Mouse (Mus musculus): ENCODE results near the gene B230307C23Rik. TPM values are rescaled to one million over a fixed set of nuclear protein-coding genes. Genes with fewer than 3 reads are reported as not detected.
"Not testable (repeated sequence)": the region's sequence is repeated elsewhere in the genome, so short reads cannot be mapped to it uniquely, and the experiment has no call there.

The B230307C23Rik gene
- total and polyA plus RNA-seq, 2 experiments from 2014 or later: 22.4 to 24.2 TPM

DNA sequence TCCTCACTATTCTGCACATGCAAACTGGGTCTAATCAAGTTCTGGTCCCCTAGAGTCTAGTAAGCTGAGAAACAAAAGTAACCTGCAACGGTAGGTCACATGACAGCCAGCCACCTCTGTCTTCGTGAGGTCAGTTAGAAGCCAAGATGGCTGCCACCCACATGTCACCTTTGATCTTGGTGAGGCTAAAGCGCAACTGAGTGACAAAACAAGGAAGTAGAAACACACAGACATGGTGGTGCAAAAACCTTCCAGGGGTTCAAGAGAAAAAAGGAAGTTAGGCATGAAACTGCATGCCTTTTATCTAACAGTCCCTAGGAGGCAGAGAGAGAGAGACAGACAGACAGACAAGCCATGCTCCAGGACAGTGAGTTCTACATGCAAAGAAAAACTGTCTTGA is 25.0 kb downstream of the B230307C23Rik start:
- Histone ChIP-seq H3K27ac (ENCODE audit: low read depth, low read length) (no peak overlapping the region), H3K36me3 (ENCODE audit: insufficient read depth) (peaks cover 4% of the 10 kb centered on the region; the same call in 1 of the 2 replicates), H3K9ac (no peak overlapping the region), H3K4me3 (ENCODE audit: low read depth, low read length) (no peak overlapping the region), H3K4me1 (ENCODE audit: insufficient read depth) (no peaks in the 10 kb centered on the region), H3K27me3 (ENCODE audit: insufficient read depth, low read length) (no peaks in the 10 kb centered on the region), H3K9me3 (ENCODE audit: low read length) (0 out of 2 replicates have a peak, but pooled peaks cover 7% of the 10 kb centered on the region), H3K4me2 (ENCODE audit: low read depth) (no peak overlapping the region)
- no peak for TF ChIP-seq CTCF (IDR thresholded peaks at IDR 0.05; ENCODE audit: low read depth)
- no peak for DNase-seq
- 95% methylated on average over 3 of the region's 3 CpGs for WGBS
- ATAC-seq: no peak

GRCm38 (mm10) chr16:98022657-98023345 is 25.7 kb downstream of the B230307C23Rik start:
- TF ChIP-seq CTCF (IDR thresholded peaks at IDR 0.05; ENCODE audit: low read depth): peak; percentile 34
- 0 out of 2 replicates have a peak, but pooled peaks cover 7% of the 10 kb centered on the region for H3K9me3 ChIP-seq (ENCODE audit: low read length)
- no peak for ATAC-seq
- no peaks in the 10 kb centered on the region for H3K27me3 ChIP-seq (ENCODE audit: insufficient read depth, low read length)
- H3K9ac ChIP-seq: no peak overlapping the region
- H3K4me3 ChIP-seq (ENCODE audit: low read depth, low read length): no peak overlapping the region
- DNase-seq: no peak
- no peak overlapping the region for H3K4me2 ChIP-seq (ENCODE audit: low read depth)
- WGBS: 86% methylated on average over 2 of the region's 2 CpGs
- H3K27ac ChIP-seq (ENCODE audit: low read depth, low read length): no peak overlapping the region
- H3K4me1 ChIP-seq (ENCODE audit: insufficient read depth): no peaks in the 10 kb centered on the region
- peaks cover 4% of the 10 kb centered on the region; the same call in 1 of the 2 replicates for H3K36me3 ChIP-seq (ENCODE audit: insufficient read depth)

DNA sequence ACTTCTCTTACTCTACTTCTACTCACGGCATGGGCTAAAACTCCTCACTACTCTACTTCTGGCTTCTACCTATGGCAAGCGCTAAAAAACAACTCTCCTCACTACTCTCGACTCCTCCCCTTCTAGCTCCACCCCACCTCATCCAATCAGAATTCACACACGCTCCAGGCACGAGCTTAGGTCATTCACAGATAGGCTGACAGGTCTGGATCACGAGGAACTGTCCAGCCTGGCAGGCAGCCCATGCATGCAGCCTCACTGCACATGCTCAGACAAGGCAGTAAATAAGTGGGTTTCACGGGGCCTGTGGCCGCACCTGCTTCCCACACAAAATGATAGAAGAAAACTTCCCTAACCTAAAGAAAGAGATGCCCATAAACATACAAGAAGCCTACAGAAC is 29.1 kb downstream of the B230307C23Rik start:
- H3K36me3 ChIP-seq (ENCODE audit: insufficient read depth); H3K4me2 ChIP-seq (ENCODE audit: low read depth); DNase-seq; H3K4me3 ChIP-seq (ENCODE audit: low read depth, low read length); H3K27ac ChIP-seq (ENCODE audit: low read depth, low read length); H3K27me3 ChIP-seq (ENCODE audit: insufficient read depth, low read length); H3K4me1 ChIP-seq (ENCODE audit: insufficient read depth); H3K9ac ChIP-seq; ATAC-seq: not testable (repeated sequence)
- H3K9me3 ChIP-seq (ENCODE audit: low read length): peaks cover 18% of the 10 kb centered on the region; the same call in 1 of the 2 replicates
- 89% methylated on average over 8 of the region's 8 CpGs for WGBS

- not testable (repeated sequence) for H3K9me3 ChIP-seq (ENCODE audit: low read length); H3K9ac ChIP-seq; H3K4me2 ChIP-seq (ENCODE audit: low read depth); H3K27ac ChIP-seq (ENCODE audit: low read depth, low read length); DNase-seq; ATAC-seq; H3K4me1 ChIP-seq (ENCODE audit: insufficient read depth); H3K36me3 ChIP-seq (ENCODE audit: insufficient read depth); H3K27me3 ChIP-seq (ENCODE audit: insufficient read depth, low read length); H3K4me3 ChIP-seq (ENCODE audit: low read depth, low read length)
- WGBS: 93% methylated on average over 2 of the region's 2 CpGs
Measured at GRCm38 (mm10) chr16:98034971-98035370, 37.9 kb downstream of the B230307C23Rik start.

GRCm38 (mm10) chr16:98041676-98042075 is 44.6 kb downstream of the B230307C23Rik start:
- Histone ChIP-seq H3K27me3 (ENCODE audit: insufficient read depth, low read length) (no peaks in the 10 kb centered on the region), H3K36me3 (ENCODE audit: insufficient read depth) (no peaks in the 10 kb centered on the region), H3K4me3 (ENCODE audit: low read depth, low read length) (no peak overlapping the region), H3K9ac (no peak overlapping the region), H3K4me1 (ENCODE audit: insufficient read depth) (no peaks in the 10 kb centered on the region), H3K27ac (ENCODE audit: low read depth, low read length) (no peak overlapping the region), H3K4me2 (ENCODE audit: low read depth) (no peak overlapping the region), H3K9me3 (ENCODE audit: low read length) (no peaks in the 10 kb centered on the region)
- WGBS: 83% methylated on average over 2 of the region's 2 CpGs
- ATAC-seq (no peak), DNase-seq (no peak)
- TF ChIP-seq CTCF (IDR thresholded peaks at IDR 0.05; ENCODE audit: low read depth): peak; percentile 42

GRCm38 (mm10) chr16:98079382-98079781 is 82.3 kb downstream of the B230307C23Rik start:
- H3K36me3 ChIP-seq (ENCODE audit: insufficient read depth); H3K4me2 ChIP-seq (ENCODE audit: low read depth); H3K27ac ChIP-seq (ENCODE audit: low read depth, low read length); ATAC-seq; H3K9me3 ChIP-seq (ENCODE audit: low read length); H3K4me1 ChIP-seq (ENCODE audit: insufficient read depth); H3K4me3 ChIP-seq (ENCODE audit: low read depth, low read length); H3K27me3 ChIP-seq (ENCODE audit: insufficient read depth, low read length); DNase-seq; H3K9ac ChIP-seq: not testable (repeated sequence)
- 89% methylated on average over 3 of the region's 3 CpGs for WGBS

GRCm38 (mm10) chr16:98081140-98081539 is 84.0 kb downstream of the B230307C23Rik start:
- H3K9me3 ChIP-seq (ENCODE audit: low read length); H3K27me3 ChIP-seq (ENCODE audit: insufficient read depth, low read length); H3K27ac ChIP-seq (ENCODE audit: low read depth, low read length); ATAC-seq; H3K4me1 ChIP-seq (ENCODE audit: insufficient read depth); H3K36me3 ChIP-seq (ENCODE audit: insufficient read depth): not testable (repeated sequence)
- Histone ChIP-seq H3K4me2 (ENCODE audit: low read depth) (peak overlapping the region; percentile 79), H3K9ac (peak overlapping the region; percentile 50; the same call in 1 of the 2 replicates), H3K4me3 (ENCODE audit: low read depth, low read length) (peak overlapping the region; percentile 61)
- peak; percentile 13 for DNase-seq
- WGBS: 52% methylated on average over 1 of the region's 1 CpGs

Other genes starting within 250 kb of the B230307C23Rik start
- gene Ripk4, start 233.5 kb upstream of the B230307C23Rik start, total RNA-seq (2014; rRNA removed): 1.0 and 1.6 TPM in 2 replicates
- gene Ripk4, start 233.5 kb upstream of the B230307C23Rik start, polyA plus RNA-seq (2015; fragmentation: Nextera tagmentation; extraction: Ambion mirVana): 0.83 and 0.93 TPM in 2 replicates
- 14.8 and 18.3 TPM in 2 replicates for gene Prdm15, start 145.5 kb upstream of the B230307C23Rik start, total RNA-seq (2014; rRNA removed)
- gene Prdm15, start 145.5 kb upstream of the B230307C23Rik start, polyA plus RNA-seq (2015; fragmentation: Nextera tagmentation; extraction: Ambion mirVana): 2.6 and 4.2 TPM in 2 replicates
- gene C2cd2, start 34.7 kb upstream of the B230307C23Rik start, total RNA-seq (2014; rRNA removed): 13.3 and 23.0 TPM in 2 replicates
- 10.3 and 11.9 TPM in 2 replicates for gene C2cd2, start 34.7 kb upstream of the B230307C23Rik start, polyA plus RNA-seq (2015; fragmentation: Nextera tagmentation; extraction: Ambion mirVana)
- 29.7 and 32.9 TPM in 2 replicates for gene Zbtb21, start 34.7 kb upstream of the B230307C23Rik start, total RNA-seq (2014; rRNA removed)
- 9.0 and 9.1 TPM in 2 replicates for gene Zbtb21, start 34.7 kb upstream of the B230307C23Rik start, polyA plus RNA-seq (2015; fragmentation: Nextera tagmentation; extraction: Ambion mirVana)
- 6.8 and 10.2 TPM in 2 replicates for gene A630089N07Rik, start 85.1 kb downstream of the B230307C23Rik start, total RNA-seq (2014; rRNA removed)
- 6.5 and 8.0 TPM in 2 replicates for gene A630089N07Rik, start 85.1 kb downstream of the B230307C23Rik start, polyA plus RNA-seq (2015; fragmentation: Nextera tagmentation; extraction: Ambion mirVana)

Data from forebrain, postnatal 0 days (tissue).